Mouse (Mus musculus) heart, embryonic 10.5 days (tissue): ENCODE measurements around the gene Kndc1. TPM values are rescaled to one million over a fixed set of nuclear protein-coding genes. Genes with fewer than 3 reads are reported as not detected.

Experiments used
- DNase-seq: peaks from one replicate; pipeline ENCODE4 v3.0.0-alpha.2; 2017; ENCODE audit warnings: low spot score
- H3K27ac ChIP-seq: fragments of 300-500 bp; sonication (generic); 2 replicates; pipeline ENCODE4 v1.5.1; 2016; ENCODE audit warnings: mild to moderate bottlenecking
- H3K27me3 ChIP-seq: fragments of 300-500 bp; sonication (generic); 2 replicates; pipeline ENCODE4 v1.6.1; 2016; ENCODE audit warnings: mild to moderate bottlenecking; ENCODE audit not compliant: poor library complexity, insufficient read depth, severe bottlenecking
- H3K36me3 ChIP-seq: fragments of 300-500 bp; sonication (generic); 2 replicates; pipeline ENCODE4 v1.6.1; 2016; ENCODE audit warnings: mild to moderate bottlenecking, moderate library complexity
- H3K4me1 ChIP-seq: fragments of 300-500 bp; sonication (generic); 2 replicates; pipeline ENCODE4 v1.6.1; 2016; ENCODE audit warnings: mild to moderate bottlenecking
- H3K4me3 ChIP-seq: fragments of 300-500 bp; sonication (generic); 2 replicates; pipeline ENCODE4 v1.5.1; 2016; ENCODE audit warnings: mild to moderate bottlenecking, moderate library complexity
- H3K9me3 ChIP-seq: fragments of 300-500 bp; sonication (generic); 2 replicates; pipeline ENCODE4 v1.6.1; 2016; ENCODE audit warnings: mild to moderate bottlenecking, moderate library complexity
- WGBS: fragments of 180-500 bp; shearing (Covaris S2); methylation state at CpG from one replicate; pipeline ENCODE4 v1.1.7; 2016; 5-methylcytosine and 5-hydroxymethylcytosine counted together
- microRNA counts: library from miRNA; unstranded; fragments of <30 nt; microRNA quantifications from one replicate; lab custom pipeline; 2017
- microRNA-seq: library from miRNA; unstranded; fragments of <30 nt; microRNA quantifications from one replicate; pipeline ENCODE4, GENCODE M21; 2017
- polyA plus RNA-seq: library from polyadenylated mRNA; unstranded; fragments of >200 nt; fragmentation: Nextera tagmentation; extraction: Ambion mirVana; gene quantifications from 2 replicates; pipeline ENCODE4 v1.2.1, GENCODE M21; 2016

The Kndc1 gene
- polyA plus RNA-seq, 1 experiment from 2014 or later = 0.18 TPM

DNA sequence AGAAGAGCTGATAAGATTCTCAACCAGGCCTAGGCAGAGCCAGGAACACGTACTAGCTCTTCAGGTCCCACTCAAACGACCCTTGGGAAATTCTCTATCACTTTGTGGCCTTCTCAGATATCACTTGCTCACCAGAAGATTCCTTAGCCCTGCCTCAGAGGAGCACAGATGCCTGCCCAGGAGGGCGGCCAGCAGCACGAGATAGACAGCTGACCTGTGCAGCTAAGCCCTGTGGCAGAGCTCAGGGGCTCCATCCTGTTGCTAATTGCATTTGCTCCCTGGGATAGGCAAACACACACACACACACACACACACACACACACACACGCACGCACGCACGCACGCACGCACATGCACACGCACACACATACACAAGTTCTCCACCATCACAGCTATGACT, 87.6 kb downstream of the Kndc1 start:
- Histone ChIP-seq H3K27me3 (peaks cover 81% of the 10 kb centered on the region), H3K9me3 (no peaks in the 10 kb centered on the region), H3K36me3 (no peaks in the 10 kb centered on the region), H3K27ac (no peak overlapping the region), H3K4me3 (no peak overlapping the region), H3K4me1 (0 out of 2 replicates have a peak, but pooled peaks cover 12% of the 10 kb centered on the region)
- DNase-seq = no peak
- 71% methylated on average over 11 of the region's 11 CpGs for WGBS

DNA sequence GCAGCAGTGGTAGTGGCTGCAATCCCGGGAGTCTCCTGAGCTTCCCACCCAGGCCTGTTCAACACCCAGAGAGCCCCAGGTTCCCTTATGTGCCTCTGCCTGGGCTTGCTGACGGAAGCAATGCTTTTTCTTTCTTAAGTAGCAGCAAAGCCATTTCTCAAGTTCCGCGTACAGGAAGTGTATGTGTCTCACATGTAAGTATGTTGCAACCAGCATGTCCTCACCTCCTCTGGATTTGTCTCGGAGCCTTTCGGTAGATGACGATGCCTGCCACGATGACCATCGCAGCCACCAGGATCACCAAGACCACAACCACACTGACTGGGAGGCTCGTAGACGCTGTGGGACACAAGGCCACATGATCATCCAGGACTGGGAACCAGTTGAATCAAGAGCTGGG, 90.0 kb downstream of the Kndc1 start:
- Histone ChIP-seq H3K27me3 (peaks cover 86% of the 10 kb centered on the region), H3K4me1 (0 out of 2 replicates have a peak, but pooled peaks cover 3% of the 10 kb centered on the region), H3K9me3 (no peaks in the 10 kb centered on the region), H3K36me3 (no peaks in the 10 kb centered on the region), H3K4me3 (no peak overlapping the region), H3K27ac (no peak overlapping the region)
- 88% methylated on average over 11 of the region's 11 CpGs for WGBS
- no peak for DNase-seq

GRCm38 (mm10) chr7:139988272-139988671, 93.8 kb downstream of the Kndc1 start:
- H3K9me3 ChIP-seq = no peaks in the 10 kb centered on the region
- H3K4me3 ChIP-seq = no peak overlapping the region
- 81% methylated on average over 9 of the region's 9 CpGs for WGBS
- no peaks in the 10 kb centered on the region for H3K4me1 ChIP-seq
- peaks cover 97% of the 10 kb centered on the region for H3K27me3 ChIP-seq
- DNase-seq = no peak
- no peaks in the 10 kb centered on the region for H3K36me3 ChIP-seq
- H3K27ac ChIP-seq = no peak overlapping the region

DNA sequence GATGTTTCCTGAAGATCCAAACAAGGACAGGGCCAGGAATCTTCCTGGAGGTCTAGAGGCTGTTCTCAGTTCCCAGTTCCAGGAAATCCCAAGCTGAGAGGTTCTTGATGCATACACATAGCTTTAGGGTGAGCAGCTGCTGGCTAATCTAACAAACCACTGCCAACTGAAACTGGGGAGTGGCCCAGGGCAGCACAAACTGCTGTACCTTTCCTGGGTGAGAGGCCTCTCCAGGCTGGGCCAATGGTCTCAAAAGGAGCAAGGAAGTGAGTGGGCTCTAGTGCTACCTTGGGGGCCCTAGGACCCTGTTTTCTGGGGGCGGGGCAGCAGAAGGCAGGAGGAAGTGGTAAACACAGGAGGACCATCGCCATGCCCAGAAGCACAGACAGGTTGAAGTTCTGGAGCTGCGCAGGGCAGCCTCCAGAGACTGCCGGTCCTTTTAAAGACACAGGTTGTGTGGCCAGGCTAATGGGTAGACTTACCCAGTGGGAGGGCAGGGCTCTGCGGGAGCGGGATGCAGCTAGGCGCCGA, 96.4 kb downstream of the Kndc1 start:
- Histone ChIP-seq H3K27me3 (peaks cover 83% of the 10 kb centered on the region), H3K4me3 (no peak overlapping the region), H3K27ac (no peak overlapping the region), H3K36me3 (peaks cover 10% of the 10 kb centered on the region), H3K9me3 (no peaks in the 10 kb centered on the region), H3K4me1 (no peaks in the 10 kb centered on the region)
- WGBS = 77% methylated on average over 8 of the region's 8 CpGs
- no peak for DNase-seq

MicroRNAs encoded within 50 kb of the gene (microRNA counts, 519-probe panel; counts per million panel counts)
- not detected for microRNA mmu-miR-202-3p (lab: Ali Mortazavi, UCI)
- not detected for microRNA mmu-miR-202-5p (lab: Ali Mortazavi, UCI)

Small RNA genes lying within 50 kb of the gene (microRNA-seq; reads per million reads assigned to microRNA genes)
- gene Mir202 (not detected), gene Mir7062 (0.76 reads per million), gene mmu-mir-7686 (not detected)

Other genes with a start within 250 kb of the Kndc1 start
- 0.16 TPM in 1 of 2 replicates, not detected in the other for gene Cfap46, start 210.9 kb upstream of the Kndc1 start, polyA plus RNA-seq
- gene Adgra1, start 60.5 kb upstream of the Kndc1 start, polyA plus RNA-seq = 0.24 TPM in 1 of 2 replicates, not detected in the other
- 0.14 TPM in 1 of 2 replicates, not detected in the other for gene Utf1, start 49.1 kb downstream of the Kndc1 start, polyA plus RNA-seq
- gene 6430531B16Rik, start 84.1 kb downstream of the Kndc1 start, polyA plus RNA-seq = 0.33 TPM in 1 of 2 replicates, not detected in the other
- 0.57 and 1.3 TPM in 2 replicates for gene Adam8, start 97.9 kb downstream of the Kndc1 start, polyA plus RNA-seq
- 36.8 and 36.9 TPM in 2 replicates for gene Zfp511, start 141.7 kb downstream of the Kndc1 start, polyA plus RNA-seq
- gene Tubgcp2, start 142.0 kb downstream of the Kndc1 start, polyA plus RNA-seq = 50.8 and 55.4 TPM in 2 replicates
- gene Msx3, start 154.4 kb downstream of the Kndc1 start, polyA plus RNA-seq = not detected in 2 replicates
- 0.30 and 0.45 TPM in 2 replicates for gene Caly, start 187.9 kb downstream of the Kndc1 start, polyA plus RNA-seq
- not detected in 2 replicates for gene Prap1, start 198.7 kb downstream of the Kndc1 start, polyA plus RNA-seq
- gene Fuom, start 207.7 kb downstream of the Kndc1 start, polyA plus RNA-seq = 41.0 and 59.9 TPM in 2 replicates
- gene Paox, start 221.1 kb downstream of the Kndc1 start, polyA plus RNA-seq = 20.1 and 20.2 TPM in 2 replicates
- gene Echs1, start 221.8 kb downstream of the Kndc1 start, polyA plus RNA-seq = 171 and 175 TPM in 2 replicates
- gene Mtg1, start 242.9 kb downstream of the Kndc1 start, polyA plus RNA-seq = 29.3 and 35.7 TPM in 2 replicates